Mouse (Mus musculus) lung, adult 2 months (tissue): ENCODE data around the gene Epb41l3.

Experiments used
- CTCF ChIP-seq: fragments of 200-500 bp; IDR thresholded peaks from 2 replicates; pipeline ENCODE4 v1.5.1; 2011; ENCODE audit warnings: mild to moderate bottlenecking, low read length, control low read depth; ENCODE audit not compliant: insufficient read depth
- POLR2A ChIP-seq: fragments of 200-500 bp; IDR thresholded peaks from 2 replicates; pipeline ENCODE4 v1.6.1; 2011; ENCODE audit warnings: low read depth, mild to moderate bottlenecking, control low read depth, low read length, borderline replicate concordance; ENCODE audit errors: extremely low read depth

DNA sequence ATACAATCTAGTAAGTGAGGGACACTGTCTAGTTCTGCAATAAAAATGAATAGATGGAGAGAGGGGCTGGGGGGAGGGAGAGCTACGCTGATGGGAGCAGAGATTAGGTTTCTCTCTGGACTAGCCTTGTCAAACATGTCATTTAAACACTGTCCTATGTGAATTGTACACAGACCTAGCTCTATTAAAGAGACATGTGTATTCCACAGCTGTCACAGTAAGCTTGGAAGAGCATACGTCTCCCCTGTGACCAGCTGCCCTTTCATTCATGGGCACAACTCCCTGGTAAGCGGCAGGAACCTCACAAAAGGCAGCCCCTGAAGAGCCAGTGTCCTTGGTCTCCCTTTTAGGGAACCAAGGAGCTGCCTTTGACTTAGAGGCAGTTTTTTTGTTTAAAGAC, 119.1 kb downstream of the Epb41l3 start:
- TF ChIP-seq CTCF = no peak
- TF ChIP-seq POLR2A = no peak
